Mouse (Mus musculus) heart, adult 2 months (tissue): ENCODE measurements at regions not wholly inside any gene's neighbourhood (a gene's known extent, or its start where the extent isn't known, plus 50 kb on each side); places are given as distances from the start of the nearest gene placed in this dataset.

Experiments
- CTCF ChIP-seq: fragments of 200-600 bp; IDR thresholded peaks from 2 replicates; pipeline ENCODE4 v1.8.1; 2022; ENCODE audit warnings: antibody characterized with exemption, mild to moderate bottlenecking, moderate library complexity
- EP300 ChIP-seq: fragments of 200-500 bp; IDR thresholded peaks from 2 replicates; pipeline ENCODE4 v1.6.1; 2011; ENCODE audit warnings: low read depth, low read length, control low read depth; ENCODE audit not compliant: insufficient read depth
- POLR2A ChIP-seq: fragments of 200-500 bp; IDR thresholded peaks from 2 replicates; pipeline ENCODE4 v1.6.1; 2011; ENCODE audit warnings: mild to moderate bottlenecking, low read depth, low read length, control low read depth; ENCODE audit not compliant: insufficient read depth

GRCm38 (mm10) chr10:66920761-66921684 is 174.9 kb upstream of the Jmjd1c start:
- peak; percentile 33; the same call in 1 of the 2 replicates for TF ChIP-seq POLR2A
- TF ChIP-seq CTCF, result no peak
- peak; percentile 93 for TF ChIP-seq EP300
